Mouse (Mus musculus): ENCODE results near the gene Tgfb1.

The Tgfb1 gene

GRCm38 (mm10) chr7:25736920-25737319 lies 50.1 kb downstream of the Tgfb1 start:
- DNase-seq (ENCODE audit: low spot score), result no peak

- DNase-seq (ENCODE audit: low spot score), result no peak
Measured at GRCm38 (mm10) chr7:25738277-25738676, 51.5 kb downstream of the Tgfb1 start.

- no peak for DNase-seq (ENCODE audit: low spot score)
Measured at GRCm38 (mm10) chr7:25746844-25747243, 60.0 kb downstream of the Tgfb1 start.

- no peak for DNase-seq (ENCODE audit: low spot score)
Measured at GRCm38 (mm10) chr7:25753076-25753475, 66.3 kb downstream of the Tgfb1 start.

- DNase-seq (ENCODE audit: low spot score), result no peak
Measured at GRCm38 (mm10) chr7:25753643-25754438, 67.0 kb downstream of the Tgfb1 start.

GRCm38 (mm10) chr7:25754439-25754737 lies 67.6 kb downstream of the Tgfb1 start:
- DNase-seq (ENCODE audit: low spot score), result no peak
